Mouse (Mus musculus) cerebellum, adult 2 months (tissue): ENCODE measurements around the gene Cog5.

ENCODE experiments used
- CTCF ChIP-seq: fragments of 200-500 bp; IDR thresholded peaks from 2 replicates; pipeline ENCODE4 v1.5.1; 2011; ENCODE audit warnings: low read depth, mild to moderate bottlenecking, control low read depth, low read length, moderate library complexity, borderline replicate concordance; ENCODE audit not compliant: insufficient read depth
- POLR2A ChIP-seq: fragments of 200-500 bp; IDR thresholded peaks from 2 replicates; pipeline ENCODE4 v1.6.1; 2011; ENCODE audit warnings: low read length, control low read depth, borderline replicate concordance; ENCODE audit not compliant: insufficient read depth

DNA sequence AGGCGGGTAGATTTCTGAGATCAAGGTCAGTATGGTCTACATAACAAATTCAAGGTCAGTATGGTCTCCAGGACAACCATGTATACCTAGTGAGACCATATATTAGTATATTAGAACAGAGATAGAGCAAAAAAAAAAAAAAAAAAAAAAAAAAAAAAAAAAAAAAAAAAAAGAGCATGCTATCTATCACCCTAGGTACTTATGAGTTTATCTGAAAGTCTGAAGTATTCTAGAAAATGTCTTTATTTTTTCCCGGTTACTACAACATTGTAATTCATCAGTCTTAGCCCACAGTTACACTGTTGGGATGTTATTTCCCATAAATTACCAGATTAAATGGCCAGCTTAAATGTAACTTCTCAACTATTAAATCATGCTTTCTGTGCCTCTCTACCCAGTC, 289.7 kb downstream of the Cog5 start:
- TF ChIP-seq CTCF: no peak
- TF ChIP-seq POLR2A: no peak
